Mouse (Mus musculus): ENCODE measurements around the gene Procr. TPM values are rescaled to one million over a fixed set of nuclear protein-coding genes. Genes with fewer than 3 reads are reported as not detected.
A peak's percentile ranks its signal among the peaks of the same experiment; 100 is the strongest.
"Not testable (repeated sequence)": the region's sequence is repeated elsewhere in the genome, so short reads cannot be mapped to it uniquely, and the experiment has no call there.

Gene Procr
- total and polyA plus RNA-seq, 2 experiments from 2014 or later: 1.5 to 2.5 TPM

DNA sequence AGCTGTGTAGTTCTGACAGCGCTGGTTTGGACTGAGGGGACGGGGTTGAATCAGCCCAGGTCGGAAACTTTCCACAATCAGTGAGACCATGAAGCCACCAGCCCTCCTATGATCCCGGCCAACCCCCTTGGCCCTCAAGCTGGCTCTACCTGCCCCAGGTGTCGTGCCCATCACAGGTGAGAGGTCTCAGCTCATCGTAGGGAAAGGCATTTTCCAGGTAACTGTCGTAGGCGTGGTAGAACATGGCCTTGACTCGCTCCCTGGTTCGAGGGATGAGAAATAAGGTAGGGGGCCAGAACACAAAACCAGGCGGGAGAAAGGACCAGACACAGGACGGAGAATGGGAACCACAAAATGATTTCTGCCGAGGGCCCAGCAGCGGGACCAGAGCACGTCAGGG is 22.2 kb upstream of the Procr start:
- Histone ChIP-seq H3K27ac (ENCODE audit: low read depth, low read length) (peak overlapping the region; percentile 62; the same call in 1 of the 2 replicates), H3K4me2 (ENCODE audit: low read depth, low read length, poor library complexity, severe bottlenecking) (peak overlapping the region; percentile 83), H3K27me3 (ENCODE audit: insufficient read depth, low read length) (no peaks in the 10 kb centered on the region), H3K36me3 (ENCODE audit: insufficient read depth, low read length) (0 out of 2 replicates have a peak, but pooled peaks cover 3% of the 10 kb centered on the region), H3K4me1 (ENCODE audit: insufficient read depth, low read length) (no peaks in the 10 kb centered on the region), H3K9ac (replicated peaks; ENCODE audit: low read length, poor library complexity, severe bottlenecking) (peak overlapping the region; percentile 91), H3K4me3 (ENCODE audit: low read depth, low read length) (peak overlapping the region; percentile 93), H3K9me3 (ENCODE audit: low read length) (no peaks in the 10 kb centered on the region)
- 6% methylated on average over 15 of the region's 15 CpGs for WGBS
- TF ChIP-seq CTCF (IDR thresholded peaks at IDR 0.05): no peak
- ATAC-seq (ENCODE audit: low FRiP score): peak; percentile 13; the same call in 1 of the 2 replicates
- DNase-seq (ENCODE audit: low spot score): no peak

DNA sequence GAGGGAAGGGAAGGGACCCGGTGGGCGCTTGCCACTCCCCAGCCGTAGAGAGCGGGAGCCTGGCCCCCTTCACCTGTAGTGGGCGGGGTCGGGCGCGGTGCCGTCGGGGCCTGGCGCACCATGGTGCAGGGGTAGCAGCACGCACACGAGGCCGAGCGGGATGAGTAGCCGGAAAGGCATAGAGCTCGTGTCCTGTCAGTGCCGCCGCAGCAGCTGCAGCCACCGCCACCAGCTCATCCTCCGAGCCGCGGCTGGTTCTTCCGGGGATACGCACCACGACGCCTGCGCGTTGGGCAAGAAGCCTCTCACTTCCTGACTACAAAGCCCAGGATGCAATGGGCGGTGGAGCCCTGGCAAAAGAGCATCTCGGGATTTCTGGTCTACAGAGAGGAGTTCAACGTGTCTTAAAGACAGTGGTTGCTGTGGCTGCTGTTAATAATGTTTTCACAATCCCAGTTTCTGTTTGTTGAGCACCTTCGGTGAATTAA is 21.7 kb upstream of the Procr start, which contains the start of gene Edem2:
Edem2 (minus strand) TSS at position 318 of the 488 bp plus-strand sequence.
- WGBS: 0% methylated on average over 29 of the region's 33 CpGs
- TF ChIP-seq CTCF (IDR thresholded peaks at IDR 0.05): no peak
- DNase-seq (ENCODE audit: low spot score) (peak; percentile 95), ATAC-seq (ENCODE audit: low FRiP score) (peak; percentile 90)
- Histone ChIP-seq H3K27me3 (ENCODE audit: insufficient read depth, low read length) (no peaks in the 10 kb centered on the region), H3K36me3 (ENCODE audit: insufficient read depth, low read length) (0 out of 2 replicates have a peak, but pooled peaks cover 3% of the 10 kb centered on the region), H3K4me2 (ENCODE audit: low read depth, low read length, poor library complexity, severe bottlenecking) (peak within 1 kb of the TSS; percentile 83), H3K9me3 (ENCODE audit: low read length) (no peaks in the 10 kb centered on the region), H3K4me3 (ENCODE audit: low read depth, low read length) (peak within 1 kb of the TSS; percentile 93), H3K27ac (ENCODE audit: low read depth, low read length) (peak within 1 kb of the TSS; percentile 62), H3K9ac (replicated peaks; ENCODE audit: low read length, poor library complexity, severe bottlenecking) (peak within 1 kb of the TSS; percentile 91), H3K4me1 (ENCODE audit: insufficient read depth, low read length) (no peaks in the 10 kb centered on the region)

DNA sequence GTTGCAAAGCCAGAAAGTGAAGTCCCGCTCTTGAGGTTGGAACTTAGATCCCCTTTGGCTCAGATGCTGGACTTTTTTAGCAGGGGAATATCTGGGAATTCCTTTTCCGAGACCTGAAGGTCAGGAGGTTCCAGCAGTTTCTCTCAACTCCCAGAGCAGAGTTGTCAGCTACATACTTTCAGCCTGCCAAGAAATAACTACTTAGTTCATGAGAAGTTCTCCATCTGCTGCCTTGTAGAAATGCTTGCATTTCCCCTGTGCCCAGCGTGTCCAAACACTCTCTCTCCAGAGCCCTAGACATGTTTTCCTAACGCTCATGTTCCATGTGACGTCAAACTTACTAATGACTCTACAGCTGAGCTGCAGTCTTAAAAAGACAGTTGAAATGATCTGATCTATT is 15.8 kb upstream of the Procr start:
- Histone ChIP-seq H3K4me1 (ENCODE audit: insufficient read depth, low read length) (no peaks in the 10 kb centered on the region), H3K27ac (ENCODE audit: low read depth, low read length) (no peak overlapping the region), H3K4me2 (ENCODE audit: low read depth, low read length, poor library complexity, severe bottlenecking) (no peak overlapping the region), H3K27me3 (ENCODE audit: insufficient read depth, low read length) (no peaks in the 10 kb centered on the region), H3K36me3 (ENCODE audit: insufficient read depth, low read length) (no peaks in the 10 kb centered on the region), H3K9me3 (ENCODE audit: low read length) (no peaks in the 10 kb centered on the region), H3K4me3 (ENCODE audit: low read depth, low read length) (no peak overlapping the region), H3K9ac (replicated peaks; ENCODE audit: low read length, poor library complexity, severe bottlenecking) (no peak overlapping the region)
- no peak for TF ChIP-seq CTCF (IDR thresholded peaks at IDR 0.05)
- no peak for ATAC-seq (ENCODE audit: low FRiP score)
- DNase-seq (ENCODE audit: low spot score): no peak
- 81% methylated on average over 5 of the region's 5 CpGs for WGBS

DNA sequence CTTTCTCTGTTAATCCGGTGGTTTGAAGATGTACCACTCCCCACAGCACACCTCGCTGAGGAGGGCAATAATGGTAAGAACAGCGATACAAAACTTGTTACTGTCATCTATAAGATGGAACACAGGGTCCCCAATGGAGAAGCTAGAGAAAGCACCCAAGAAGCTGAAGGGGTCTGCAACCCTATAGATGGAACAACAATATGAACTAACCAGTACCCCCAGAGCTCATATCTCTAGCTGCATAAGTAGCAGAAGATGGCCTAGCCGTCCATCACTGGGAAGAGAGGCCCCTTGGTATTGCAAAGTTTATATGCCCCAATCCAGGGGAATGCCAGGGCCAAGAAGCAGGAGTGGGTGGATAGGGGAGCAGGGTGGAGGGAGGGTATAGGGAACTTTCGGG is 15.2 kb upstream of the Procr start, which contains the start of gene Gm17581:
Gm17581 (minus strand) TSS at position 101 of the 400 bp plus-strand sequence.
- not testable (repeated sequence) for DNase-seq (ENCODE audit: low spot score); H3K4me1 ChIP-seq (ENCODE audit: insufficient read depth, low read length); H3K4me3 ChIP-seq (ENCODE audit: low read depth, low read length); H3K9me3 ChIP-seq (ENCODE audit: low read length); H3K9ac ChIP-seq (replicated peaks; ENCODE audit: low read length, poor library complexity, severe bottlenecking); H3K27me3 ChIP-seq (ENCODE audit: insufficient read depth, low read length); H3K4me2 ChIP-seq (ENCODE audit: low read depth, low read length, poor library complexity, severe bottlenecking); ATAC-seq (ENCODE audit: low FRiP score); H3K27ac ChIP-seq (ENCODE audit: low read depth, low read length); H3K36me3 ChIP-seq (ENCODE audit: insufficient read depth, low read length)
- 85% methylated on average over 5 of the region's 5 CpGs for WGBS

DNA sequence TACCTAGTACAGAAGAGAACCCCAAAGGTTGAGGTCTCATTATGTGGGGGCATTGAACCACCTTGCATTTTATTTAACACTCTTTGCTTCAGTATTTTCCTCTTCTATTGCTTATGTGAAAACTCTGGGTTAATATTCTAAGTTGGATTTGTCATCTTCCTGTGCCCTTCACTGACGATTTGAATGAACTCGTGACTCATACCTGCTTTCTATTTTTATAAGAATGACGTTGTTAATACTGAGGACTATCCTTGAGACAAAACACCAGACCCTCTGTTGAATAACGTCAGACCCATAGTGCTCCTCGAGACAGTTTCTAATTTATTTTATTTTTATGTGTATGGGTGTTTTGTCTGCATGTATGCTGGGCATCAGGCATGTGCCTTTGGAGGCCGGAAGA is 14.0 kb upstream of the Procr start:
- ATAC-seq (ENCODE audit: low FRiP score): no peak
- TF ChIP-seq CTCF (IDR thresholded peaks at IDR 0.05): no peak
- WGBS: 77% methylated on average over 6 of the region's 6 CpGs

DNA sequence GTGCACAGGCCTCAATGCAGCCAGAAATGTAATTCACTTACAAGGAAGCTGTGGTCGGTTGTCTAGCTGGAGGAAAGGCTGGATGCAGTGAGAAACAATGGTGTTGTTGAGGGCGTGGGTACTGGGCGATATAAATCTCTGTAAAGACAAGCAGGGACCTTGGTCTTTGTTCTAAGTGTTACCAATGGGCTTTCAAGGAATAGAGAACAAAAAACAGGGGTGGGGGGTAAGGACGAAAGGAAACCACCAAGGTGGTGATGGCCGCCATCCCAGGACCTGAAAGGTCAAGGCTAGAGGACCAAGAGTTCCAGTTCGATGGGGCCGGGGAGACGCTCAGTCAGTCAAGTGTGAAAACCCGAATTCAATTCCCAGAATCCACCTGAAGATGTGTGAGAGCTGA is 13.1 kb upstream of the Procr start:
- Histone ChIP-seq H3K9ac (replicated peaks; ENCODE audit: low read length, poor library complexity, severe bottlenecking) (no peak overlapping the region), H3K27ac (ENCODE audit: low read depth, low read length) (no peak overlapping the region), H3K27me3 (ENCODE audit: insufficient read depth, low read length) (no peaks in the 10 kb centered on the region), H3K4me1 (ENCODE audit: insufficient read depth, low read length) (no peaks in the 10 kb centered on the region), H3K4me2 (ENCODE audit: low read depth, low read length, poor library complexity, severe bottlenecking) (no peak overlapping the region), H3K4me3 (ENCODE audit: low read depth, low read length) (no peak overlapping the region), H3K9me3 (ENCODE audit: low read length) (no peaks in the 10 kb centered on the region), H3K36me3 (ENCODE audit: insufficient read depth, low read length) (no peaks in the 10 kb centered on the region)
- 69% methylated on average over 9 of the region's 9 CpGs for WGBS
- TF ChIP-seq CTCF (IDR thresholded peaks at IDR 0.05): no peak
- DNase-seq (ENCODE audit: low spot score): no peak
- no peak for ATAC-seq (ENCODE audit: low FRiP score)

More for the DNA sequence above, 14.0 kb upstream of the Procr start:
- Histone ChIP-seq H3K4me1 (ENCODE audit: insufficient read depth, low read length) (no peaks in the 10 kb centered on the region), H3K9me3 (ENCODE audit: low read length) (no peaks in the 10 kb centered on the region), H3K36me3 (ENCODE audit: insufficient read depth, low read length) (no peaks in the 10 kb centered on the region), H3K27me3 (ENCODE audit: insufficient read depth, low read length) (no peaks in the 10 kb centered on the region), H3K4me3 (ENCODE audit: low read depth, low read length) (no peak overlapping the region), H3K9ac (replicated peaks; ENCODE audit: low read length, poor library complexity, severe bottlenecking) (no peak overlapping the region), H3K27ac (ENCODE audit: low read depth, low read length) (no peak overlapping the region), H3K4me2 (ENCODE audit: low read depth, low read length, poor library complexity, severe bottlenecking) (no peak overlapping the region)
- DNase-seq (ENCODE audit: low spot score): no peak
